Mouse (Mus musculus) lung, adult 2 months (tissue): ENCODE measurements around the gene Tenm2. TPM values are rescaled to one million over a fixed set of nuclear protein-coding genes. Genes with fewer than 3 reads are reported as not detected.

ENCODE experiments used
- DNase-seq: peaks from one replicate; pipeline ENCODE4 v3.0.0; 2022
- H3K4me1 ChIP-seq: fragments of 200-500 bp; 2 replicates; pipeline ENCODE4 v1.6.1; 2011; ENCODE audit warnings: low read length; ENCODE audit not compliant: control insufficient read depth, insufficient read depth
- H3K4me3 ChIP-seq: fragments of 200-500 bp; replicated peaks from 2 replicates; pipeline ENCODE3; 2011; ENCODE audit warnings: low read depth, mild to moderate bottlenecking, control low read depth, low read length; ENCODE audit errors: extremely low read depth
- CTCF ChIP-seq: fragments of 200-500 bp; IDR thresholded peaks from 2 replicates; pipeline ENCODE4 v1.5.1; 2011; ENCODE audit warnings: mild to moderate bottlenecking, low read length, control low read depth; ENCODE audit not compliant: insufficient read depth
- POLR2A ChIP-seq: fragments of 200-500 bp; IDR thresholded peaks from 2 replicates; pipeline ENCODE4 v1.6.1; 2011; ENCODE audit warnings: low read depth, mild to moderate bottlenecking, control low read depth, low read length, borderline replicate concordance; ENCODE audit errors: extremely low read depth
- WGBS: fragments of 180-500 bp; shearing (Covaris S2); methylation state at CpG from one replicate; pipeline ENCODE4 v1.1.7; 2018; 5-methylcytosine and 5-hydroxymethylcytosine counted together
- polyA plus RNA-seq: library from polyadenylated mRNA; depleted of rRNA; stranded (reverse); fragments of >200 nt; gene quantifications from 2 replicates; pipeline ENCODE4 v1.2.3, GENCODE M21; 2012

Gene Tenm2
- polyA plus RNA-seq, 1 experiment = 0.36 TPM

DNA sequence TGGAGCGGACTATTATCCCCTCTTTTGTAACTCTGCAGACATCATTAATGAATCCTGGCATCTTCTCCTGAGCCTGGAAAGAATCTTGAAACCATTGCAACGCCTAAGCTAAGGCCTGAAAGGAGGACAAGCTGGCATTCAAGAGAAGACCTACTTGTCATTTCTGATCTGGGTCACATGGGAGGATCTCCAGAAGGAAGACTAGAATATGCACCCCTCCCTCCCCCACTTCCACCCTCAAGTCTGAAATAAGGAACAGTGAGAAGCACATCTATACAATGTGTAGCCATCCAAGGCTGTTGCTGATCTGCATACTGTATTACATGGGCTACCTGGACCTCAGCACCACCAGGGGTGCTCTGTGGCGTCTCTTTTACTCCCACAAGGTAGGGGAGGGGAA, 1086.7 kb downstream of the Tenm2 start:
- Histone ChIP-seq H3K4me3 (no peak overlapping the region), H3K4me1 (no peaks in the 10 kb centered on the region)
- WGBS = 75% methylated on average over 3 of the region's 3 CpGs
- TF ChIP-seq POLR2A = no peak
- no peak for TF ChIP-seq CTCF
- no peak for DNase-seq

DNA sequence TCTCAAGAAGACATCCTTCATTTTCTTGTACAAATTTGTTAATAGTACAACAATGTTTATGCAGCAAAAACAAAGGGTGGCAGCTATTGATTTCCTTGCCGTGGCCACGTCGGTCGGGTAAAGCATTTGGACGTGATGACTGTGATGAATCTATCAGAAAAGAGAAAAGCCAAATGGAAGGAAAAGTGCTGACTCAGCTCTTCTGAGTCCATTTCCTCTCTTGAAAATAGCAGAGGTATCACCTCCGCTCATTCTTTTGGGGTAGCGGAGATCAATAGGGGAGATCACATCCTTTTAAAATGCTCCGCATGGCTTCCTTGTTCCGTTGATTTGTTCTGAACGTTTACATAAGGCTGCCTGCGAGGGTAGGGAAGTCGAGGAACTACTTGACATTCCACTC, 1090.7 kb downstream of the Tenm2 start:
- DNase-seq = no peak
- no peaks in the 10 kb centered on the region for H3K4me1 ChIP-seq
- H3K4me3 ChIP-seq = no peak overlapping the region
- TF ChIP-seq CTCF (no peak), POLR2A (no peak)
- 50% methylated on average over 12 of the region's 12 CpGs for WGBS

DNA sequence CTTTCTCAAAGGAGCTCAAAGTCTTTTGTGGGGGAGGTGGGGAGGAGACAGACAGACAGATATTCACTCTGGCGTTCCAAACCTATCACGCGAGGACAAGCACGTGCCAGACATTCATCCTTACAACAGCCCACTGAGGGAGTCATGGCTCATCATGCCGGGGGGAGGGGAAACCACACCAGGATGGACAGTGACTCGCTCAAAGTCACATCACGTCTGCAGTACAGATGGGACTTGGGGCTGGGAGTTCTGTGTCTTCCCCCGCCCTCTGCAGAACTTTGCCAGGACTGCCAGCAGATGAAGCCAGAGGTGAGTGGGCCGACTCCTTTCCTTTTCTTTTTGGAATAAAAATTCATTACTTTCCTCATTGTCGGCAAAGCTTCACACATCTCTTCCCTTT, 1095.4 kb downstream of the Tenm2 start:
- H3K4me1 ChIP-seq = no peaks in the 10 kb centered on the region
- no peak for DNase-seq
- WGBS = 82% methylated on average over 10 of the region's 10 CpGs
- TF ChIP-seq POLR2A (no peak), CTCF (no peak)
- no peak overlapping the region for H3K4me3 ChIP-seq

DNA sequence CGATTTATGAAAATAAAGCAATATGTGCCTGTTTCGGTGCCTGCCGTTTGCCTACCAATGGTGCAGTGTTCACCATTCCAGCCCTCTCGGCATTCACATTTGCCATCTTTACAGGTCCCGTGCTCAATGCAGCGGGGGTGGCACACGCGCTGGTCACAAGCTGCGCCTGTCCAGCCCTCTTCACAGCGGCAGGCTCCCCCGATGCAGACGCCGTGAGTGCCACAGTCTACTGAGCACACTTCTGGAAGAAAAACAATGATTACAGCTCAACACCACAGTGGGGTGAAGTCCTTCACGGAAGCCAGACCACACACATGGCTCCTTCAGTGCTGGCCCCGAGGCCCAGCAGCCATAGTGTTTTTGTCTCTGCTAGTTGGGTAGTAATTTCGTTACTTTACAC, 1096.2 kb downstream of the Tenm2 start:
- Histone ChIP-seq H3K4me3 (no peak overlapping the region), H3K4me1 (no peaks in the 10 kb centered on the region)
- DNase-seq = no peak
- WGBS = 69% methylated on average over 16 of the region's 16 CpGs
- no peak for TF ChIP-seq POLR2A
- no peak for TF ChIP-seq CTCF

DNA sequence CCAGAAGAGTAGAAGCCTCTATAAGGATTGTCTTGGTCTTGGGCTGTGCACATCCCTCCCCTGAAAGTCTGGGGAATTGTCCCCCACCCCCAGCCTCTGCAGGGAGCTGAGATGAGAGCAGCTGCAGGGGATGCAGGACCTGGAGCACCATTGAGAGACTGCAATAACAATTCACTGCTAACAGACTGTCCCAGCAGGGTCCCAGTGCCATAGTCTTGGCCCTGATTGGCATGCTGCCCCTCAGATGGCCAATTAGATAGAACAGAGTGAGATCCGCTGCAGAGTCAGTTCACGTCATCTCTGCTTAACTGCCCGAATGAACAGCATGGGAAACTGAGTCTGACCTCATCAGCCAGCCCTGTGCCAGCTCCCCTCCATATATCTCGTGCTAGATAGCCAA, 1097.9 kb downstream of the Tenm2 start:
- no peaks in the 10 kb centered on the region for H3K4me1 ChIP-seq
- no peak for DNase-seq
- TF ChIP-seq CTCF = no peak
- no peak overlapping the region for H3K4me3 ChIP-seq
- 67% methylated on average over 4 of the region's 4 CpGs for WGBS

DNA sequence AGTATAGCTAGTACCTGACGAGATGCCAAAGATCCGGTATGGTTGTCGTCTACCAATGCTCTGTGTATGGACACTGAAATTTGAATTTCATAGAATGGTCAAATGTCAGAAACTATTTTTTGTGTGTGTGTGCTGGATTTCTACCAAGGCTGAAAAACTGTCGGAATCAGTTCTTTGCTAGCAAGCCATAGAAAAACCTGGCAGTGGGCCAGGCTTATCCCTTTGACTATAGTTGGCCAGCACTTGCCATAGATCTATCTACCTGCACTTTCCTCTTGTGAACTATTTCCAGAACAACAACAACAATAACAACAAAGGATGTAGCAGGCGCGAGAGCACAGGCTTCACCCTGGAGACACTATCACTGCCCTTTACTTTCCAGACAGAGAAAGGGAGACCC, 1098.5 kb downstream of the Tenm2 start:
- Histone ChIP-seq H3K4me3 (no peak overlapping the region), H3K4me1 (no peaks in the 10 kb centered on the region)
- TF ChIP-seq CTCF (no peak), POLR2A (no peak)
- 72% methylated on average over 6 of the region's 6 CpGs for WGBS
- no peak for DNase-seq

DNA sequence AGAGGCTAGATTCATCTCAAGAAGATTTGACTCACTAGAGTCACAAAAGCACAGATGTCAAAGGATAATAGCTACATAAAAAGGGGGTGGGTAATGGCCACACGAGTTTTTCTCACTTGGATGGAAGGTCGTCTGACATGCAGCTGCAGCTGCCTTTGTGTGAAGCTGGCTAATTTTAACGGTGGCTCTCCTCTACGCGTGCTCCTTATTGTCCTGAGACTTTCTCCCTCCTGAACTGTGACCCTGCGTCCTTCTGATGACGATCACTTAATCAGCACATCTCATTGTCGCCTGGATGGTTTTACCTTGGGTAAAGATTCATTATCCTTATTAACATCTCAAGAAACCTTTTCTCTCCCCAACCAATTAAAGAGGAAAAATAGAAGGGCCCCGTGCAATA, 1101.1 kb downstream of the Tenm2 start:
- Histone ChIP-seq H3K4me3 (no peak overlapping the region), H3K4me1 (no peaks in the 10 kb centered on the region)
- TF ChIP-seq CTCF (no peak), POLR2A (no peak)
- no peak for DNase-seq
- 69% methylated on average over 9 of the region's 9 CpGs for WGBS

DNA sequence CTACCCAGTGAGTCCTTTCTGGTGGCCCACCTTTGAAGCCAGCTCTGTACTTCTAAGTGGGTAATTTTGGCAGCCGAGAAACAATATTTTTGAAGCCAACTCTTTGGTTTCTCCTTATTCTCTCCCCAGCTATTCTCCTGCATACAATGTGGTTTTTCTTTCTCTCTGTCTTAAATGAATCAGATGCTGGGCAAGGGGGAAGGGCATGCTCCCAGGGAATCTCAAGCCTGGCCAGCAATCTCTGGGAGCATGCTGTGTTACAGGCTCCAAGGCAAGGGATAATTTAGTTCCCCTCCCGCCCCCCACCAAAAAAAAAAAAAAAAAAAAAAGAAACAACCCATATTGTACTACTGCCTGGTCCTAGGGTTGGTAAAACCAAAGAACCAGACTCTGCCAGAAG, 1112.5 kb downstream of the Tenm2 start:
- TF ChIP-seq POLR2A (no peak), CTCF (no peak)
- DNase-seq = no peak
- Histone ChIP-seq H3K4me3 (no peak overlapping the region), H3K4me1 (no peaks in the 10 kb centered on the region)
- 87% methylated on average over 2 of the region's 2 CpGs for WGBS

DNA sequence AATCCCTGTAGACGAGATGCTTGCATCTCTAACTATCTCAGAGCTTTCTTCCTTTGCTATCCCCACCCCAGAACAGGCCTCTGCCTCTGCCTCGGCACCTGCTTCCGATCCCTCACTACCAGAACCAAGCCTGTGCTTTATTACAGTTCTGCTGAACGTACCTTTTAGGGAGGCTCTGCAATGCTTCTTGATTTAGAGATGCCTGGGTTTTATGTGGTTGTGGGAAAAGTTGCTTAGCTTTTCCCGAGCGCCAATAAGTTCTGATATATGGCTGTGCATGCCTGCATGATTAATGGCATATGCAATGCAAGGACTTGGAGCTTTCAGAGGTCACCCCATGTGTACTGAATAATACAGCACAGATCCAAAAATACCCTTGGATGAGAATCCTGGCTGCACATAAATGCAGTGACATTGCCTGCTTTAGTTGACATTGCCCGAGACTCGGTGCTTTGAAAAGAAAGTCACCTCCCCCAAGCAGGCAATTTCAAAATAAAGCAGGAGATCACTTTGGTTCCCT, 1114.3 kb downstream of the Tenm2 start:
- Histone ChIP-seq H3K4me1 (no peaks in the 10 kb centered on the region), H3K4me3 (no peak overlapping the region)
- WGBS = 72% methylated on average over 8 of the region's 8 CpGs
- TF ChIP-seq CTCF = no peak
- TF ChIP-seq POLR2A = no peak
- DNase-seq = no peak

DNA sequence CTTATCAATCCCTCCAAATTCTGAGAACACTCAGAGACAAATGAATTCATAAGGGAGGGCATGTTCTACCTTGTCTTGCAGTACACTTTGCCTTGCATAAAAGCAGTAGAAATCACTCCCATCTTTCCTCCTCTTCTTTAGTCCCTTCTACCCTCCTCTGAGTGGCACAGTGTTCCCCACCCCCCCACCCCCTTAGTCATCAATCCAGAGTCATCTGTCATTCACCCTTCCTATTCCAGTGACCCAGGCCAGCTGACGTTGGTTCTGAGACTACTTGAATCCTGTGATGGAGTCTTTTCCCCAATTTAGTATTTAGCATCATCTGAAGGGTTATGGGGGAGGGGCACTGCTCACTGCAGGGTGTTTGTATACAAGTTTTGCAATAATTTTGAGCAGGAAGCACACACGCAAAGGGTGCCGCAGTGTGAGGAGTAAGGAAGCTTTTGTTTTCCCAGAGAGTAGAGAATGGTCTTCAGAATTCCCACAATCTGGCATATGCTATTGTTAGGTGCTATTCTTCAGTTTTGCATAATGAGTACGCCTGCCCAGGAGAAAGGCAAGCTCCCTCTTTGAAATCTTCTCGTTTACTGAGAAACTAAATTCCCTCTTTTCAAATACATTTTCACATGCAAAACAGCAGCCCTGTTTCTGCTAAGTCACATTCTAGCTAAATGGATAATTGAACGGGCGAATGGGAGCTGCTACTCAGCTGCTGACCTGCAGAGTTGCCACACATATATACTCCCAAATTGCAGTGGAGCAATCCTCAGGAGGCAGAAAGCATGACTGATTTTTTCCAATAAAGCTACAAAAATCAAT, 1115.0 kb downstream of the Tenm2 start:
- DNase-seq = no peak
- WGBS = 65% methylated on average over 7 of the region's 7 CpGs
- Histone ChIP-seq H3K4me3 (no peak overlapping the region), H3K4me1 (no peaks in the 10 kb centered on the region)
- TF ChIP-seq POLR2A (no peak), CTCF (no peak)
